Mouse (Mus musculus): ENCODE data around the gene Cdc25b.

DNA sequence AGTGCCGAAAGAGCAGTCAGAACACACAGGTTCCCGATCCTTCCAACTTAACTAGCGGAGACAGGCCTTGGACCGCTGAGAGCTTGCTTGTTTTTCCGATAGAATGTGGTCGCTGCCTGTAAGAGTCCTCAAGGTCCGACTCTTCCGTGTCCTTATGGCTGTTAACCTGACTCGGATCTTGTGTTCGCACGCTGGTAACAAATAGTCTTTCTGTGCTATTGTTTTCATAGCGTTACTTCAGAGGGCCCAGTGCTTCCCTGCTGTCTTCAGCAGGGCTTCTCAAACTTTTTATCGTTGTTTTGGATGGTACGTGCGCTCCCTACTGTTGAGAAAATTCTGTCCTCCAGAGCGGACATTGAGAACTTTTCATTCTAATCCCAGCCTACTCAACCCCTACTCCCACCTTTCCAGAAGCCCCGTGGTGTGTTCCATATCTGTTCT, 26.1 kb upstream of the Cdc25b start:
- no peak for TF ChIP-seq POLR2A (IDR thresholded peaks at IDR 0.05; ENCODE audit: low read depth, low read length)
- TF ChIP-seq CTCF (conservative IDR thresholded peaks at IDR 0.05; ENCODE audit: insufficient read depth, insufficient read length, low read depth, low read length), result peak; percentile 25; the same call in 1 of the 2 replicates

Data from kidney, adult 2 months (tissue).